Mouse (Mus musculus) C2C12 (cell line): ENCODE measurements around the gene Ppp2r5c. TPM values are rescaled to one million over a fixed set of nuclear protein-coding genes. Genes with fewer than 3 reads are reported as not detected.

Experiments
- H3K27me3 ChIP-seq: one replicate; pipeline ENCODE4 v1.6.1; 2011; ENCODE audit not compliant: control insufficient read depth, insufficient read depth, insufficient read length
- H3K36me3 ChIP-seq: one replicate; pipeline ENCODE4 v1.6.1; 2011; ENCODE audit not compliant: control insufficient read depth, insufficient read depth
- H3K4me3 ChIP-seq: one replicate; pipeline ENCODE4 v1.5.1; 2011; ENCODE audit warnings: mild to moderate bottlenecking, control low read depth; ENCODE audit not compliant: poor library complexity, insufficient read depth, severe bottlenecking
- H3K79me2 ChIP-seq: one replicate; pipeline ENCODE4 v1.6.1; 2011; ENCODE audit not compliant: control insufficient read depth, insufficient read depth
- H3K79me3 ChIP-seq: one replicate; pipeline ENCODE4 v1.6.1; 2011; ENCODE audit warnings: low read depth, control low read depth
- H3ac ChIP-seq: one replicate; pipeline ENCODE3; 2011; ENCODE audit warnings: low read depth; ENCODE audit not compliant: control insufficient read depth, insufficient read length
- CEBPB ChIP-seq: IDR thresholded peaks from one replicate; pipeline ENCODE4 v1.6.1; 2011; ENCODE audit warnings: low read depth, mild to moderate bottlenecking, control low read depth, moderate library complexity
- CTCF ChIP-seq: IDR thresholded peaks from one replicate; pipeline ENCODE4 v1.5.1; 2011; ENCODE audit not compliant: control insufficient read depth, insufficient read depth, insufficient read length
- FOSL1 ChIP-seq: IDR thresholded peaks from one replicate; pipeline ENCODE4 v1.8.0; 2011; ENCODE audit warnings: mild to moderate bottlenecking, low read length; ENCODE audit not compliant: poor library complexity, insufficient read depth, severe bottlenecking
- MAX ChIP-seq: IDR thresholded peaks from one replicate; pipeline ENCODE4 v1.6.1; 2011; ENCODE audit warnings: mild to moderate bottlenecking, control low read depth
- MYOD1 ChIP-seq: IDR thresholded peaks from one replicate; pipeline ENCODE4 v1.6.1; 2011; ENCODE audit warnings: low read depth; ENCODE audit not compliant: control insufficient read depth, insufficient read length
- MYOG ChIP-seq: IDR thresholded peaks from one replicate; pipeline ENCODE4 v1.6.1; 2011; ENCODE audit not compliant: control insufficient read depth, insufficient read length; ENCODE audit errors: extremely low read depth
- USF1 ChIP-seq: IDR thresholded peaks from one replicate; pipeline ENCODE4 v1.6.1; 2011; ENCODE audit warnings: low read depth, mild to moderate bottlenecking, control low read depth, moderate library complexity
- long read RNA-seq, 2 experiments: library from polyadenylated mRNA; unstranded; transcript quantifications; one replicate each; pipeline ENCODE4 v2.0.0; 2019 to 2020
- polyA plus RNA-seq: library from polyadenylated mRNA; unstranded; fragments of >200 nt; fragmentation: generic; extraction: Trizol; gene quantifications from one replicate; pipeline ENCODE4 v1.2.1, GENCODE M21; 2012; ENCODE audit warnings: missing spikeins

The Ppp2r5c gene
- 35.5 TPM for polyA plus RNA-seq
- long read RNA-seq, experiment 1, full-length matches to known transcripts: 57 of 82 reads
- long read RNA-seq, experiment 1, partial matches to known transcripts: 6 of 82 reads
- long read RNA-seq, experiment 1, other reads (novel, unspliced or antisense): 19 of 82 reads
- long read RNA-seq, experiment 2, full-length matches to known transcripts: 241 of 287 reads
- long read RNA-seq, experiment 2, partial matches to known transcripts: 18 of 287 reads
- long read RNA-seq, experiment 2, other reads (novel, unspliced or antisense): 28 of 287 reads

DNA sequence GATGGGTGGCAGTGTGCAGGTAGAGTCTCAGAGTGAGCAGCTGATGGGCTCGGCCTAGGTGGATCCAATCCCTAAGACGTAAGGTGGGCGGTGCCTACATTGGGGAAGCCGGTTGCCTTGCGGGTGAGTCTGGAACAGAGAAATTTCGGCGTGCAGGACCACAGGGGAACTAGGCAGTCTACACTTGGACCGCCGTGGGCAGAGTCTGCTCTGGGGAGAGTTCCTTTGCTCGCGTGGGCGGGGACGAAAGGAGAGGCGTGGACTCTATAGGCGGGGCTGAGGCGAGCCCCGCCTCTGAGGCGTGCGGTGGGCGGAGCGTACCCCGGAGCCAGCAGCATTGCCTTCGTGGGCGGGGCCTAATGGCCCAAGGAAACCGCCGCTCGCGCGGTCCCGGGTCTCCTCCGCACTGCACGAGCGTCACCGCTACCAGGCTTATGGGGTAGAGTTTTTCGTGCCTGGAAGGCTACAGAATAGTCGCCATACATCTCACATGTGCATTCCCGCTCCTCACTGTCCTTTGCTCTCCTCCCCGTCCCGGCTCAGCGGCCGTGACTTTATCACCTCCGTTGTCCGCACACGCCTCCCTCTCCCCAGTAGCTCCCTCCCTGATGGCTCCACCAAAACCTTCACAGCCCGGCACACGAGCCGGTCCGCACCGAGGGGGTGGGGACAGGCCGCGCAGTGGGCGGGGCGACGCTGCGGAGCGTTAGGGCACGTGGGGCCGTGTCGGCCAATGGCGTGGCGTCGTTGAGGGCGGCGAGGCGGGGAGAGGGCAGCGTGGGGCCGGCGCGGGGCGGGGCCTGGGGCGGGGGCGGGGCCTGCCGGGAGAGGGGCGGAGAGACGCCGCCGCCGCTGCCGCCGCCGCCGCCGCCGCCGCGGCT is at the start of gene Ppp2r5c:
Gene Ppp2r5c (plus strand): TSS at position 831 of the 881 bp plus-strand sequence.
- Histone ChIP-seq H3K79me2 (no peaks in the 10 kb centered on the region), H3ac (peak within 1 kb of the TSS; percentile 81), H3K79me3 (no peaks in the 10 kb centered on the region), H3K36me3 (no peaks in the 10 kb centered on the region), H3K27me3 (peaks cover 9% of the 10 kb centered on the region), H3K4me3 (peak within 1 kb of the TSS; percentile 63)
- no peak for TF ChIP-seq FOSL1
- no peak for TF ChIP-seq CTCF
- peak; percentile 91 for TF ChIP-seq USF1

DNA sequence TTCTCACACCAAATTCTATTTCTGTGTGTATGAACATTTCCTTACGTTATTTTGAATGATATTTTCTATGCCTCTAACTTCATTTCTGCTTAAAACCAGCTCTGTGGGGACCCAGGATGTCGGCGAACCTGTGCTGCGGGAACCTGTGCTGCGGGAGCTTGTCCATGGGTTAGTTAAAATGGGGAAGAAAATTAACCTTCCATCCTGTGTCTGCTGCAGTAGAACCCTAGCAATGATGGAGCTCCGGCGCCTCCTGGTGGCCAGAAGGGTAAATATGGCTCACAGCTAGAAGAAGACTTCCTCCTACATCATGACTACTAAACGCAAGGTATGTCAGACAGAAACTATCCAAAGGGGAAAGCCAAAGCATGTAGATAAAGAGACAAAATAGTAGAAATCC is 48.6 kb upstream of the Ppp2r5c start:
- no peaks in the 10 kb centered on the region for H3K36me3 ChIP-seq
- H3K27me3 ChIP-seq: peaks cover 3% of the 10 kb centered on the region
- H3K79me3 ChIP-seq: no peaks in the 10 kb centered on the region
- no peaks in the 10 kb centered on the region for H3K79me2 ChIP-seq
- H3K4me3 ChIP-seq: no peak overlapping the region
- TF ChIP-seq CTCF (peak; percentile 68), CEBPB (no peak)
- H3ac ChIP-seq: no peak overlapping the region

DNA sequence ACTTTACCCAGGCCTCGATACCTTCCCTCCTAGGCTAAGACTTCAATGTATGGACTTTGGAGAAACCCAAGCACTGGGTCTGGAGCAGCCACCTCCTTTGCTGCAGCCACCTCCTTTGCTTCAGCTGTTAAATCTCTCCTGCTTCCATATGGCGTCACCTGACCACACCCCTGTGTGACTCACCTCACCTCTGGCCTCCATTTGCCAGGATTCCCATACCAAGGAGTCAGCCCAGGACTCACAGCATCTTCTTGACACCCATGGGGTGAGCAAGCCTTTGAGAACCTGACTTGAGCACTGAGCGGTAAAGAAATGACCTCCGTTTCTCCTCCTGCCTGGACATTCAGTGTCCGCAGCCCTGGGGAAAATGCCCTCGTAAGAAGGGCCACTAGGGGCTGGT is 47.8 kb upstream of the Ppp2r5c start:
- Histone ChIP-seq H3K27me3 (peaks cover 2% of the 10 kb centered on the region), H3K79me3 (no peaks in the 10 kb centered on the region), H3ac (no peak overlapping the region), H3K79me2 (no peaks in the 10 kb centered on the region), H3K4me3 (no peak overlapping the region), H3K36me3 (no peaks in the 10 kb centered on the region)
- TF ChIP-seq CEBPB (no peak), FOSL1 (no peak), USF1 (no peak), CTCF (no peak), MYOG (no peak), MAX (no peak), MYOD1 (no peak)

DNA sequence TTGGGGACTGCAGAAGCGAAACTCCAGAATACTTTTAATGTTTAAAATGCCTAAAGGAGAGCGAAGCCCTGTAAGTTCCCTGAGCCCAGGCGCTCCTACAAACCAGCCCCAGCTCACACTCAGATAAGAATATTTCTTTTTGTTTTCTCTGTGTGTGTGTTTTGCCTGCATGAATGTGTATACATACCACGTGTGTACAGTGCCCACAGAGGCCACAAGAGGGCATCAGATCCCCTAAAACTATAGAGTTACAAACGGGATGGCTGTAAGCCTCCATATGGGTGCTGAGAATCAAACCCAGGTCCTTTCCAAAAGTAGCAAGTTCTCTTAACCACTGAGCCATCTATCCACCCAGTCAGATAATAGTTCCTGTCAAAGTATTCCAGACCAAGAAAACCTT is 46.0 kb upstream of the Ppp2r5c start:
- Histone ChIP-seq H3ac (no peak overlapping the region), H3K79me3 (no peaks in the 10 kb centered on the region), H3K36me3 (no peaks in the 10 kb centered on the region), H3K27me3 (peaks cover 15% of the 10 kb centered on the region), H3K79me2 (no peaks in the 10 kb centered on the region), H3K4me3 (no peak overlapping the region)
- TF ChIP-seq FOSL1 (no peak), MYOD1 (no peak), CEBPB (no peak), USF1 (no peak), MYOG (no peak), CTCF (no peak), MAX (no peak)

DNA sequence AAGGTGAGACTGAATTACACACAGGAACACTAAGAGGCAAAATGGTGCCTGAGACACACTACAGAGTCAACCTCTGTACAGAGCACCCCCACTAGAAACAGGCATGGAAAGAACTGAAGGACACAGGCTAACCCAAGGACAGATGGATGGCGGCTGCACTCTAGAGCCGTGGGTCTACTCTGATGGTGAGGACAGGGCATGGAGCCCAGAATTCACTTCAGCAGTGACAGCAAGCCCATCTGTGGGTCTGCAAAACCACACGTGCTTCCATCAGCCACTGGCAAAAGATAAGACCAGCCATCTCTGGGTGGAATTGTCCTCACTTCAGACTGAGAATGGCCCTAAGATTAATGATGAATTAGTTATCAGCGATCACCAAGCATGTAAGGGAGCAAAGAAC is 45.0 kb upstream of the Ppp2r5c start:
- H3K79me3 ChIP-seq: no peaks in the 10 kb centered on the region
- no peaks in the 10 kb centered on the region for H3K79me2 ChIP-seq
- no peak overlapping the region for H3K4me3 ChIP-seq
- H3ac ChIP-seq: no peak overlapping the region
- no peaks in the 10 kb centered on the region for H3K36me3 ChIP-seq
- peaks cover 21% of the 10 kb centered on the region for H3K27me3 ChIP-seq
- TF ChIP-seq MAX: no peak

DNA sequence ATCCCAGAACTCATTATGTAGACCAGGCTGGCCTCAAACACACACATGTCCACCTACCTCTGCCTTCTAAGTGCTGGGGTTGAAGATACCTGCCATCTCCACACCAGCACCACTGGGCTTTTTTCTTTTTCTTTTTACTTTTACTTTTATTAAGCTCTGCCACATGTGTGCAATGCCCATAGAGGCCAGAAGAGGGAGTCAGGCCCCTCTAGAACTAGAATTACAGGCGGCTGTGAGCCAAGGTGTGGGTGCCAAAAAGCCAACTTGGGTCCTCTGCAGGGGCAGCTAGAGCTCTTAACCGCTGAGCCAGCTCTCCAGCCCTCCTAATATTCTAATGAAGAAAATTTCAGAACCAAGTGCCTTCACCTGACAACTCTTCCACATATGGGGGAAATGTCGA is 30.7 kb upstream of the Ppp2r5c start:
- Histone ChIP-seq H3ac (no peak overlapping the region), H3K36me3 (no peaks in the 10 kb centered on the region), H3K79me2 (no peaks in the 10 kb centered on the region), H3K27me3 (no peaks in the 10 kb centered on the region), H3K79me3 (no peaks in the 10 kb centered on the region), H3K4me3 (no peak overlapping the region)
- TF ChIP-seq FOSL1 (no peak), CEBPB (no peak), MAX (no peak), MYOG (no peak), USF1 (no peak), MYOD1 (no peak), CTCF (no peak)
